Mouse (Mus musculus): Measurements from ENCODE around the gene Slc7a11. TPM values are rescaled to one million over a fixed set of nuclear protein-coding genes. Genes with fewer than 3 reads are reported as not detected.

Gene Slc7a11
- polyA plus RNA-seq, 3 experiments from 2014 or later, result 0.15 to 0.31 TPM; not detected in 1

- no peak for ATAC-seq
Measured at GRCm38 (mm10) chr3:50388786-50389185, 54.6 kb downstream of the Slc7a11 start.

- ATAC-seq, result no peak
Measured at GRCm38 (mm10) chr3:50388288-50388687, 55.1 kb downstream of the Slc7a11 start.

- no peak for ATAC-seq
Measured at GRCm38 (mm10) chr3:50387280-50387679, 56.1 kb downstream of the Slc7a11 start.

GRCm38 (mm10) chr3:50386561-50387221, 56.7 kb downstream of the Slc7a11 start:
- ATAC-seq, result no peak

GRCm38 (mm10) chr3:50386066-50386465, 57.3 kb downstream of the Slc7a11 start:
- no peak for ATAC-seq

GRCm38 (mm10) chr3:50382729-50383128, 60.7 kb downstream of the Slc7a11 start:
- ATAC-seq, result no peak

GRCm38 (mm10) chr3:50381861-50382693, 61.3 kb downstream of the Slc7a11 start:
- ATAC-seq, result no peak

GRCm38 (mm10) chr3:50381160-50381860, 62.1 kb downstream of the Slc7a11 start:
- no peak for ATAC-seq

GRCm38 (mm10) chr3:50379942-50380341, 63.5 kb downstream of the Slc7a11 start:
- no peak for ATAC-seq

- no peak for ATAC-seq
Measured at GRCm38 (mm10) chr3:50375477-50375876, 67.9 kb downstream of the Slc7a11 start.

- no peak for ATAC-seq
Measured at GRCm38 (mm10) chr3:50369791-50370190, 73.6 kb downstream of the Slc7a11 start.

GRCm38 (mm10) chr3:50367175-50367574, 76.2 kb downstream of the Slc7a11 start:
- ATAC-seq, result no peak

GRCm38 (mm10) chr3:50363659-50364058, 79.8 kb downstream of the Slc7a11 start:
- no peak for ATAC-seq

GRCm38 (mm10) chr3:50347081-50347480, 96.3 kb downstream of the Slc7a11 start:
- ATAC-seq, result no peak

- ATAC-seq, result no peak
Measured at GRCm38 (mm10) chr3:50344411-50344810, 99.0 kb downstream of the Slc7a11 start.

- ATAC-seq, result no peak
Measured at GRCm38 (mm10) chr3:50324524-50324923, 118.9 kb downstream of the Slc7a11 start.

GRCm38 (mm10) chr3:50323881-50324280, 119.5 kb downstream of the Slc7a11 start:
- ATAC-seq, result no peak

- ATAC-seq, result no peak
Measured at GRCm38 (mm10) chr3:50320862-50321261, 122.6 kb downstream of the Slc7a11 start.

- no peak for ATAC-seq
Measured at GRCm38 (mm10) chr3:50318074-50318473, 125.3 kb downstream of the Slc7a11 start.

- no peak for ATAC-seq
Measured at GRCm38 (mm10) chr3:50313816-50314215, 129.6 kb downstream of the Slc7a11 start.

GRCm38 (mm10) chr3:50307339-50308327, 135.8 kb downstream of the Slc7a11 start:
- ATAC-seq, result no peak

- no peak for ATAC-seq
Measured at GRCm38 (mm10) chr3:50306334-50306733, 137.1 kb downstream of the Slc7a11 start.
